Mouse (Mus musculus) kidney, adult 2 months (tissue): ENCODE results near the gene Spag4.

Experiments
- CTCF ChIP-seq: fragments of 200-500 bp; conservative IDR thresholded peaks from 2 replicates; pipeline ENCODE4 v1.5.1; 2011; ENCODE audit warnings: low read depth, mild to moderate bottlenecking, control low read depth, low read length, moderate library complexity, mixed read lengths; ENCODE audit not compliant: insufficient read depth, insufficient read length
- POLR2A ChIP-seq: fragments of 200-500 bp; IDR thresholded peaks from one replicate; pipeline ENCODE4 v1.6.1; 2011; ENCODE audit warnings: low read depth, low read length, control low read depth

DNA sequence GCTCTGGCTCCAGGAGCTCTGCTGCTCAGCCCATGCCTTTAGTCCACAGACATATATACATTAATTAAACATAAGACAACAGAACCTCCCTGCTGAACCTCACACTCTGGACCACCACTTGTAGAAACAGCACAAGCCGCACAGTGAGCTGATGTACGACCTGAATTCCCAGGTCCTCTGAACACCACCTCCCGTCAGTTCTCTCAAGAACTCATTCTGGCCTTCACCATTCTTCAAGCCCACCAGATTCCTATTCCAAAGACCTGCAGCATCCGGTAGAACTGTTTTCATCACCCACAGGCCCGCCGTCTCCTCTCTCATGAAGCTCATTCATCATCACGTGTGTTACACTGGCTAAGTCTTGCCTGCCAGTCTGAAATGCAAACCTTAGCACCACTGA lies 15.4 kb downstream of the Spag4 start:
- TF ChIP-seq POLR2A (no peak), CTCF (no peak)
